Mouse (Mus musculus) cortical plate, adult 2 months (tissue): ENCODE data around the gene Bace1.

Source experiments
- CTCF ChIP-seq: fragments of 200-500 bp; IDR thresholded peaks from 2 replicates; pipeline ENCODE4 v1.5.1; 2011; ENCODE audit warnings: mild to moderate bottlenecking, control low read depth, low read length; ENCODE audit not compliant: insufficient read depth; ENCODE audit errors: extremely low read depth
- POLR2A ChIP-seq: fragments of 200-500 bp; IDR thresholded peaks from 2 replicates; pipeline ENCODE4 v1.6.1; 2011; ENCODE audit warnings: mild to moderate bottlenecking, low read length, control low read depth; ENCODE audit not compliant: insufficient read depth; ENCODE audit errors: extremely low read depth

GRCm38 (mm10) chr9:45838434-45839138, at the start of gene Bace1:
- TF ChIP-seq CTCF (peak; percentile 12; the same call in 1 of the 2 replicates), POLR2A (peak; percentile 99)
